Mouse (Mus musculus): Measurements from ENCODE around the gene Rhox4f. TPM values are rescaled to one million over a fixed set of nuclear protein-coding genes. Genes with fewer than 3 reads are reported as not detected.

Rhox4f gene
- polyA plus RNA-seq, 1 experiment from 2014 or later: not detected

Other genes starting within 250 kb of the Rhox4f start
- not detected in 2 replicates for gene Rhox3a2, start 227.7 kb downstream of the Rhox4f start, polyA plus RNA-seq (2014; fragmentation: Nextera tagmentation; extraction: Ambion mirVana)
- gene Rhox4a2, start 216.9 kb downstream of the Rhox4f start, polyA plus RNA-seq (2014; fragmentation: Nextera tagmentation; extraction: Ambion mirVana): 0.17 and 0.42 TPM in 2 replicates
- not detected in 2 replicates for gene Rhox2b, start 195.6 kb downstream of the Rhox4f start, polyA plus RNA-seq (2014; fragmentation: Nextera tagmentation; extraction: Ambion mirVana)
- gene Rhox4b, start 175.2 kb downstream of the Rhox4f start, polyA plus RNA-seq (2014; fragmentation: Nextera tagmentation; extraction: Ambion mirVana): not detected in 2 replicates
- not detected in 2 replicates for gene Rhox2c, start 154.0 kb downstream of the Rhox4f start, polyA plus RNA-seq (2014; fragmentation: Nextera tagmentation; extraction: Ambion mirVana)
- gene Rhox3c, start 149.1 kb downstream of the Rhox4f start, polyA plus RNA-seq (2014; fragmentation: Nextera tagmentation; extraction: Ambion mirVana): not detected in 2 replicates
- gene Rhox4c, start 127.4 kb downstream of the Rhox4f start, polyA plus RNA-seq (2014; fragmentation: Nextera tagmentation; extraction: Ambion mirVana): not detected in 2 replicates
- gene Rhox2d, start 114.3 kb downstream of the Rhox4f start, polyA plus RNA-seq (2014; fragmentation: Nextera tagmentation; extraction: Ambion mirVana): not detected in 2 replicates
- gene Rhox4d, start 93.3 kb downstream of the Rhox4f start, polyA plus RNA-seq (2014; fragmentation: Nextera tagmentation; extraction: Ambion mirVana): not detected in 2 replicates
- gene Rhox2e, start 77.3 kb downstream of the Rhox4f start, polyA plus RNA-seq (2014; fragmentation: Nextera tagmentation; extraction: Ambion mirVana): not detected in 2 replicates
- gene Rhox3e, start 65.7 kb downstream of the Rhox4f start, polyA plus RNA-seq (2014; fragmentation: Nextera tagmentation; extraction: Ambion mirVana): not detected in 2 replicates
- not detected in 2 replicates for gene Rhox4e, start 50.3 kb downstream of the Rhox4f start, polyA plus RNA-seq (2014; fragmentation: Nextera tagmentation; extraction: Ambion mirVana)
- not detected in 2 replicates for gene Rhox2f, start 36.3 kb downstream of the Rhox4f start, polyA plus RNA-seq (2014; fragmentation: Nextera tagmentation; extraction: Ambion mirVana)
- not detected in 2 replicates for gene Rhox3f, start 26.7 kb downstream of the Rhox4f start, polyA plus RNA-seq (2014; fragmentation: Nextera tagmentation; extraction: Ambion mirVana)
- gene Rhox3g, start 20.9 kb upstream of the Rhox4f start, polyA plus RNA-seq (2014; fragmentation: Nextera tagmentation; extraction: Ambion mirVana): not detected in 2 replicates
- gene Rhox2g, start 35.8 kb upstream of the Rhox4f start, polyA plus RNA-seq (2014; fragmentation: Nextera tagmentation; extraction: Ambion mirVana): not detected in 2 replicates
- gene Rhox4g, start 43.6 kb upstream of the Rhox4f start, polyA plus RNA-seq (2014; fragmentation: Nextera tagmentation; extraction: Ambion mirVana): not detected in 2 replicates
- not detected in 2 replicates for gene Rhox3h, start 61.1 kb upstream of the Rhox4f start, polyA plus RNA-seq (2014; fragmentation: Nextera tagmentation; extraction: Ambion mirVana)
- not detected in 2 replicates for gene Rhox2h, start 65.6 kb upstream of the Rhox4f start, polyA plus RNA-seq (2014; fragmentation: Nextera tagmentation; extraction: Ambion mirVana)
- 13.7 and 16.5 TPM in 2 replicates for gene Rhox5, start 197.1 kb upstream of the Rhox4f start, polyA plus RNA-seq (2014; fragmentation: Nextera tagmentation; extraction: Ambion mirVana)
- not detected in 2 replicates for gene Rhox6, start 219.2 kb upstream of the Rhox4f start, polyA plus RNA-seq (2014; fragmentation: Nextera tagmentation; extraction: Ambion mirVana)
- not detected in 2 replicates for gene Rhox7a, start 224.0 kb upstream of the Rhox4f start, polyA plus RNA-seq (2014; fragmentation: Nextera tagmentation; extraction: Ambion mirVana)

All from heart, embryonic 11.5 days (tissue).